Mouse (Mus musculus) liver, postnatal 0 days (tissue): ENCODE measurements around the gene Ttc28.

Experiments
- CTCF ChIP-seq: sonication (generic); IDR thresholded peaks from 2 replicates; pipeline ENCODE4 v1.5.1; 2016; ENCODE audit warnings: antibody characterized with exemption, low read depth
- EP300 ChIP-seq: IDR thresholded peaks from 2 replicates; pipeline ENCODE4 v1.6.1; 2016; ENCODE audit warnings: antibody characterized with exemption, low read depth, mild to moderate bottlenecking

- no peak for TF ChIP-seq CTCF
- TF ChIP-seq EP300, result no peak
Observed at GRCm38 (mm10) chr5:111266658-111267057, 387.1 kb downstream of the Ttc28 start.
